Mouse (Mus musculus) activated CD4-positive, CD25-positive, alpha-beta regulatory T cell (primary cell): ENCODE measurements around the gene Tmem86a. TPM values are rescaled to one million over a fixed set of nuclear protein-coding genes. Genes with fewer than 3 reads are reported as not detected.

Experiments
- polyA plus RNA-seq, 2 experiments: library from polyadenylated mRNA; unstranded; fragments of 100-300 nt; shearing (Covaris generic); gene quantifications; one replicate each; pipeline ENCODE4 v1.2.1; 2017

Tmem86a gene
- polyA plus RNA-seq, result 1 to 10 TPM; 1.3 to 7.0 TPM

DNA sequence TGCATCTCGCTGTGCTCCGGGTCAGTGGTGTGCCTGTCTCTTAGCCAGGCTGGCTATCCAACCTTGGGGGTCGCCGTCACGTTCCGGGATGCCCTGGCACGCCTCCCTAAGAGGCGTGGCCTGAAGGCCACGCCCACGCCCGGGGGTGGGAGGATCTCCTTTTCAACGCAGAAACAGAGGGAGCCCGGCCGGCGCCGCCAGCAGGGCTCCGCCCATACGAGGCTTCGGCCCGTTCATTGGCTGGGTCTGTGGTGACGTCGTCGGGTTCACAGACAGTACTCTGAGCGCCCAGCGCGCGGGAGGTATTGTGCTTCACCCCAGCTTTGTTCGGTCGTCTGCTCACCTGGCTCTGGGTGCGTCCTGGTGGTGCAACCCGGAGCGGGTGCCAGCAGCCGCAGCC is at the start of gene Tmem86a:
Gene Tmem86a, plus strand, starts transcription at position 236 of the 400 bp plus-strand sequence.

GRCm38 (mm10) chr7:47008168-47008993 is 42.0 kb upstream of the Tmem86a start, which contains the start of gene Spty2d1:
TSS of gene Spty2d1 (minus strand) at chr7:47008411.

Other genes starting within 250 kb of the Tmem86a start
- gene Ldha, start 209.1 kb upstream of the Tmem86a start, polyA plus RNA-seq, result 1,000 to 10,000 TPM; 1,491 to 1,505 TPM
- gene Ldhc, start 189.4 kb upstream of the Tmem86a start, polyA plus RNA-seq, result under 1 TPM in 1 of 2 experiments, not detected in 1; 0.32 TPM
- 100 to 1,000 TPM; 126 to 130 TPM for gene Tsg101, start 130.6 kb upstream of the Tmem86a start, polyA plus RNA-seq
- 1 to 10 TPM; 6.4 to 7.2 TPM for gene Uevld, start 92.1 kb upstream of the Tmem86a start, polyA plus RNA-seq
- gene Gm9999, start 67.0 kb upstream of the Tmem86a start, polyA plus RNA-seq, result not detected
- gene Spty2d1, start 42.2 kb upstream of the Tmem86a start, polyA plus RNA-seq, result 10 to 100 TPM; 19.0 to 40.2 TPM
- gene Ptpn5, start 83.1 kb downstream of the Tmem86a start, polyA plus RNA-seq, result 1 to 10 TPM in 1 of 2 experiments, under 1 TPM in 1; 0.90 to 9.1 TPM
- not detected for gene Mrgpra6, start 154.3 kb downstream of the Tmem86a start, polyA plus RNA-seq
- not detected for gene Mrgpra9, start 202.2 kb downstream of the Tmem86a start, polyA plus RNA-seq